Mouse (Mus musculus) urinary bladder, postnatal 36 days (tissue): ENCODE results near the gene Fktn.
"Not testable (repeated sequence)": the region's sequence is repeated elsewhere in the genome, so short reads cannot be mapped to it uniquely, and the experiment has no call there.

Experiments
- DNase-seq, 2 experiments: peaks; one replicate each; pipeline ENCODE4 v3.0.0; 2022; ENCODE audit warnings: low spot score in 2 of 2, mixed read lengths in 1 of 2

Fktn gene

GRCm38 (mm10) chr4:53770958-53771735 is 57.3 kb downstream of the Fktn start:
- DNase-seq = no peak

GRCm38 (mm10) chr4:53772004-53772403 is 58.2 kb downstream of the Fktn start:
- no peak for DNase-seq

GRCm38 (mm10) chr4:53773911-53774310 is 60.1 kb downstream of the Fktn start:
- DNase-seq = no peak

- DNase-seq = no peak
Measured at GRCm38 (mm10) chr4:53781396-53781795, 67.6 kb downstream of the Fktn start.

GRCm38 (mm10) chr4:53782216-53783070 is 68.6 kb downstream of the Fktn start:
- no peak for DNase-seq

- no peak for DNase-seq
Measured at GRCm38 (mm10) chr4:53785746-53786398, 72.1 kb downstream of the Fktn start.

GRCm38 (mm10) chr4:53786851-53787250 is 73.1 kb downstream of the Fktn start:
- DNase-seq = no peak

- no peak for DNase-seq
Measured at GRCm38 (mm10) chr4:53789346-53789745, 75.5 kb downstream of the Fktn start.

- no peak for DNase-seq
Measured at GRCm38 (mm10) chr4:53794257-53794966, 80.6 kb downstream of the Fktn start.

- DNase-seq = no peak
Measured at GRCm38 (mm10) chr4:53795086-53795485, 81.3 kb downstream of the Fktn start.

- no peak for DNase-seq
Measured at GRCm38 (mm10) chr4:53795706-53796105, 81.9 kb downstream of the Fktn start.

- DNase-seq = no peak
Measured at GRCm38 (mm10) chr4:53796865-53797772, 83.3 kb downstream of the Fktn start.

GRCm38 (mm10) chr4:53798896-53799676 is 85.3 kb downstream of the Fktn start:
- DNase-seq = no peak

- DNase-seq = no peak
Measured at GRCm38 (mm10) chr4:53799753-53800152, 86.0 kb downstream of the Fktn start.

- DNase-seq = not testable (repeated sequence)
Measured at GRCm38 (mm10) chr4:53803674-53804073, 89.9 kb downstream of the Fktn start.

- DNase-seq = not testable (repeated sequence)
Measured at GRCm38 (mm10) chr4:53806428-53806827, 92.6 kb downstream of the Fktn start.

- no peak for DNase-seq
Measured at GRCm38 (mm10) chr4:53818320-53818719, 104.5 kb downstream of the Fktn start.

- DNase-seq = peak; percentile 24 to 73
Measured at GRCm38 (mm10) chr4:53823697-53824096, 109.9 kb downstream of the Fktn start.

GRCm38 (mm10) chr4:53824831-53825230 is 111.0 kb downstream of the Fktn start:
- no peak for DNase-seq
